Mouse (Mus musculus): ENCODE data around the gene Ebf1.

- TF ChIP-seq GATA1 (IDR thresholded peaks at IDR 0.05; ENCODE audit: low read length) (no peak), TAL1 (IDR thresholded peaks at IDR 0.05; ENCODE audit: low read length) (no peak)
Observed at GRCm38 (mm10) chr11:45026012-45026411, 408.9 kb downstream of the Ebf1 start.

Data from erythroblast, embryonic 14.5 days (primary cell).